Mouse (Mus musculus): ENCODE results near the gene Cadm2.

The Cadm2 gene

DNA sequence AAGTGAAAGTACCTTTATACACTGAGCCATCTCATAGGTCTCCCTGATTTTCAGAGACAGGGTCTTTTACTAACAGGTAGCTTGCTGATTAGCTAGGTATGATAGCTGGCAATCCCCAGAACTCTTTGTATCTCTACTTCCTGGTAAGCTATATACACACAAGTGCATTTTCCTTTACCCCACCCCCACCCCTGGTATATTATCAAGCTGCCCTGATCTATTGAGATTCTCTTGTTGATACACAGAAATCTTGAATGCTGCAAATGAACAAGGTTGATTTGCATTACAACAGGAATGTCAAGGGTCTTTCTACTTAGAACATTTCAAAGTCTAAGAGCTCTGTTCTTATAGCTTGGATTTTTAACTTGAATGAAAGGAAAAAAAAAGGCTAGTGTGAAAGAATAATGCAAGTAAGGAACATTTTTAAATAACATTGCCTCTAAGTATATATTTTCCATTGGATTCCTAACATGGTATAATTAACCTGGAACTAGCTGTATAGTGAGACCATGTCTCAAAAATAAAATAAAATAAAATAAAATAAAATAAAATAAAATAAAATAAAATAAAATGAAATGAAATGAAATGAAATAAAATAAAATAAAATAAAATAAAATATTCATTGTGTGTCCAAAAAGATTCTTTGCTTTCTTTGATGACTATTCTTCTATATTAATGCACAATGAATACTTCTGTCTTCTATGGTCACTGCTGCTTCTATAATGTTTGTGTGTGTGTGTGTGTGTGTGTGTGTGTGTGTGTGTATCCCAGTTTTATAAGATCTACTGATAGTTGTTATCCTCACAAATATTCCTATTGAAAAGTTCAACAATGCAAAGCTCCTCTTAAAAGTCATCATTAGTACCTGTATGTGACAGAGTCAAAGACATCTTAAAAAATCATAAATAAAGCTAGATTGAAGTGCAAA is 858.9 kb downstream of the Cadm2 start:
- no peak for DNase-seq (ENCODE audit: low read depth, low spot score)

DNA sequence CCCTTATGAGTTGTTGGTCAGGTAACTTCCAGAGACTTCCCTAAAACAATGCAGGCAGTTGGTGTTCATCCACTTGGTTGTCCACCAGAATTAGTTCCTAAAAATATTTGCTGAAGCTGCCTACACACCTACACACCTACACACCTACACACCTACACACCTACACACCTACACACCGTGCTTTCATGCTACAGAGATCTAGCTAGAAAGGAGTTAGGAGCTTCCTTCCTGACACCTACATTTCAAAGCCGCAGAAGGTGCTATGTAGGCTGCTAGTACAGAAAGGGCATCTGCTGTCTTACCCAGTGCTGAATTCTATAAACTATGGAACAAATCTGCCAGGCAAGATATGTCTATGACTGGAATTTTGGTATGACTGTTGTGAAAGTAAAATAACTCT is 872.2 kb downstream of the Cadm2 start:
- DNase-seq (ENCODE audit: low read depth, low spot score), result no peak

DNA sequence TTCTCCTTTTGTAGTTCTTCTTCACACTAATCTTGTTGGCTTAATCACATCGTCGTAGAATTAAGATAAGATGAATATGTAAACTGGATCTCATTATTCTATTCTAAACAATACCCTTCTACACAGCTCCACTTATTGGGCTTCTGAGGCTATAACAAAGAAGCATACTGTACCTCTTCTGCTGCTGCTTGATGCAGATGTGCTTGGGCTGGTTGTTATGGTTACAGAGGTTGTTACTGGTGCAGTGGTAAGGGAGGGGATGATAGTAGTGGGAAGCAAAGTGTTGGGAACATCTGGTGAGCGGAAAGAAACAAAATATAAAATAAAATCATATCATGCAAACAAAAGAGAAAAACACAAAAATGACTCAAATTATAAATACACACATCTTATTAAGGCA is 889.5 kb downstream of the Cadm2 start:
- no peak for DNase-seq (ENCODE audit: low read depth, low spot score)

DNA sequence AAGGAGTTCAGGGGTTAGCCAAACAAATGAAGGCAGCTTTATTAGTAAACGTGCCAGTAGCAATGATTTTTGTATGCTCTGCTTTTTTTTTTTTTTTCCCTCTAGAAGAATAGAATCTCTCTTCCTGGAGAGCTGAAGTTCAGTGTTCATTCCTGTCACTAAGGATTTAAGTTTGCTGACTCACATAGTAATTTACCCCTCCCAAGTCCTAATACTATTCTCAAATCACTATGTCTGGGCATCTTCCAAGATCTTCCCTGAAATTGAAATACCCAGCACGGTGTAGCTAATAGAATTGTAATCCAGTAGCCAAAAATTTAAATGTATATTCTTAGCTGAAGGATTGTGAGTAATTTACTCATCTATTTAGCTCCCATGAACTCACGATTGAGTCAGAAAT is 914.2 kb downstream of the Cadm2 start:
- no peak for DNase-seq (ENCODE audit: low read depth, low spot score)

DNA sequence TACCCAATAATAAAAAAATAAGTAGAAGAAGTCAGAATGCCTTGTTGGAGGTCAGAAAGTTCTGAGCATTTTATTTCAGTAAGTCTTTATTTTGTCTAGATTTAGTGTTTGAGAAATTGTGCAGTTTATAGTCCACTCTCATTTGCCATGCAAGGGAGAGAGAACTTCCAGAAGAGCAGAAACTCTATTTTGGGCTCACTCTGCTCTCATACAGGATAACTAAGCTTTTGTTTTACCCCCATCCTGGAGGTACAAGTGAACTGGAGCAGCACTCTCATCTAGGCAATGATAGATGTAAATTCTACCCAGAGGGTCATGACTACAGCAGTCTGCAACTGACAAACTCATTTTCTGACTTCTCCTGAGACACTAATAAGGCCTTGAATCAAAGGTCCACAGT is 925.9 kb downstream of the Cadm2 start:
- no peak for DNase-seq (ENCODE audit: low read depth, low spot score)

DNA sequence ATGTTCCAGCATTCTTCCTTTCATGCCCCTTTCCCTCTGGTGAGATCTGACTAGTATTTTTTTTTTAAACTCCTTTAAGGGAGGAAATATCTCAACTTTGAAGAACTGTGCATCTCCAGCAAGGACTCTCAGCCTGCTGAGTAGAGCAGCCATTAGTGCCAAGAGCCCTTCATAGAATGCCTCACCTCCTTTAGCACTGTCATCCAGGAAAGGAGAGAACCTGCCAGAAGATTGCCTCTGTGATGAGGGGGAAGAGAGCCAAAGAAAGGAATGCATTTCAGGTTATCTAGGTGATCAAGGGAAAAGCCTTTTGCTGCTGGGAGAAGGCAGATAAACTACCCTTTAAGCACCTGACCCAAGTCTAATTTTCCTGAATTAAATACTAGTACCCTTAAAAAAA is 943.5 kb downstream of the Cadm2 start:
- no peak for DNase-seq (ENCODE audit: low read depth, low spot score)

DNA sequence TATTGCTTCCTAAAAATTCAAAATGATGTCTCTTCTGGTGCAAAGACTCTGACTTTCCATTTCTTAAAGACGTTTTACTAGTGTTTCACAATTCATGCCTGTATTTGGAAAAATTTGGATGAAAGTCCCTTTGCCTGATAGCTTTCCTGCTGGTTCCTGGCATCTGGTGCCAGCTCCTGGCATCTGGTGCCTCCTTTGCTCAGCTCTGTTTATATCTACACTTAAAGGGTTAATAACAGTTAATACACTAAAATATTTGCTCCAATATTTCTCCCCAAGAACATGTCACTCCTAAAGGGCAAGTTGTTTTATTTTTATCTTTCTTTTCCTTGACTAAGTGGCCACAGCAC is 969.7 kb downstream of the Cadm2 start:
- DNase-seq (ENCODE audit: low read depth, low spot score), result no peak

DNA sequence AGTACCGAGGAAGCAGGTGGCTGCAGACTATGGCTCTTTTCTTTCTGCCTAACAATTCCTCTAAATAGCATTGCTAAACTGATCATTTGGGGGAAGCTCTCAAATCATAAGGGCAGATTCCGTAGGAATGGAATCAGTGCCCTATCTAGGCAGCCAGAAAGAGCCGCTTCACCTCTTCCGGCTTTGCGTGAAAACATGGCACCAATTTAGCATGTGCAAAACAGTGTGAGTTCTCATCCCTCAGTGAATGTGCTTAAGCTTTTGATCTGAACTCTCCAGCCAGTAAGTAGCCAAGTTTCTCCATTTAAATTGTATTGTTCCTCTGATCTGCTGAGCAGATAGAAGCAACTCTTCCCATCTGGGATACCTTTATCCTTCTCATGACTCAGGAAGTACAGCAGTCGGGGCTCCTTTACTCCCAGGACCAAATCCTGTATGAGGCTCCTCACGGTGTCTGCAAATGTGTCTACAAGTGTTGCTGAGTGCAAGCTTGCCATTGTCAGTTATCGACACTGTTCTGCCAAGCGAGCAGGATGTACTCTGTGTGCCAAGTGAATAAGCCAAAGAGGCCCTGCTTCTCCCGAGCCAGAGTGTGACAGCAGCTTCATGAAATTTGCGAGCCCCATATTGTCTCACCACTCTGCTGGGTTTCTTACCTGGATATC is 970.2 kb downstream of the Cadm2 start:
- DNase-seq (ENCODE audit: low read depth, low spot score), result no peak

DNA sequence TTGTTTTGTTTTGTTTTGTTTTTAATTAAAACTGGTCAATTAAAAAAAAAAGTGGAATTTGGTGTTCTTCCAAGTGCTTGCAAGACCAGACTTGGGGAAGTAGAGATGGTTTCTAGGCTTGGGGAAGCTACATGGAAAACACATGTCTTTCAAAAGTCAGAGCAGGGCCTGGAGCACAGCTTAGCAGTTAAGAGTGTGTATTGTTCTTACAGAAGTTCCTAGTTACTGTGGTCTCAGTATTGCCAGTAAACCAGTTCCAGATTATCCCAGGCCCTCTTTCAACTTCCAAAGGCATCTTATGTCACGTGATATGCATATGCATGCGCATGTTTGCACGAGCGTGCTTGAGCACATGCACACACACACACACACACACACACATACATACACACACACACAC is 972.9 kb downstream of the Cadm2 start:
- no peak for DNase-seq (ENCODE audit: low read depth, low spot score)

DNA sequence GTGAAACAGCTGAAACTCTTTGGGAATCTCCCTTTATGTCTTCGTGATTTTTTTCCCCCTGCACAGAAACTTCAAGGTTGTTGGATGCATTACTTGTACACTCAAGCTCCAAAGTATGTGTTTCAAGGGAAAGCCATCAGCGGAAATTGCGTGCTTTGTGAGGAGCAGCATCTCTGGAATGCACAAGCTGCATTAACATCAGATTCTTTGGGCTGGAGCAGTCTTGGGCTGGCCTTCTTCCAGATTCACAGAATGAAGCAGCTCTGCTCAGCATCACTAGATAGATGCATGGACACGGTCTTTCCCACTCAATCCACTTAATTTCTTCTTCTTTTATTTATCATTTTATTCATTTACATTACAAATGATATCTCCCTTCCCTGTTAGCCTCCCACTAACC is 977.1 kb downstream of the Cadm2 start:
- DNase-seq (ENCODE audit: low read depth, low spot score), result no peak

DNA sequence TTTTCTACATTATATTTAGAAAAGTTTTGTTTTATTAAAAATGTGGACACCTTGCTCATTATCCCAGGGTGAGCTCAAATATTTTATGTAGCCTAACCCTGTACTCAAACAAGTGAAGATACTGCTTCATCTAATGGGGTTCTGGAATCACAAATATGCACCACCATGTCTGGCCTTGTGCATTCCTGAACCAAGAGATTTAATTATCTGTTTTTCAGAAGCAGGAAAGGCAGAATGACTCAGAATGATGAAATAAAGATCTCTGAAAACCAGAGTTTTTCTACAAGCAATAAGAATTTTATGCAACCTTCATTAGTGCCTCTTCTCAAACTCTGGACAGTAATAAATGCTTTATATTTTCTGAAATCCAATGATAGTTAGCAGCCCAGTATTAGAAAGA is 993.2 kb downstream of the Cadm2 start:
- DNase-seq (ENCODE audit: low read depth, low spot score), result no peak

DNA sequence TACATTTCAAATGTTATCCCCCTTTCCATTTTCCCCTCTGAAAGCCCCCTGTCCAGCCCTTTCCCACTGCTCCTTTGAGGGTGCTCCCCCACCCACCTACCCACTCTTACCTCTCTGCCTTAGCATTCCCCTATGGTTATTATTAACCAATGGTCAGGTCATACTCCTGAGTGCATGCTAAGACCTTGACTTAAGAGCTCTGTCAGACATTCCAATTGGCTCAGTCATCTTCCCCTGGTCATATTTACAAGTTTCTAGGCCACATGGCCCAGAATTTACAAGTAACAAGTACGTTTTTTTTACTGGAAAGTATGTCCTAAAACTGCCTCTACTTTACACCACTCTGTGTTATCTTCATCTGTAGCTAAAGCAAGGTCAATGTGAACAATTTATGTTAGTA is 998.3 kb downstream of the Cadm2 start:
- DNase-seq (ENCODE audit: low read depth, low spot score), result no peak

DNA sequence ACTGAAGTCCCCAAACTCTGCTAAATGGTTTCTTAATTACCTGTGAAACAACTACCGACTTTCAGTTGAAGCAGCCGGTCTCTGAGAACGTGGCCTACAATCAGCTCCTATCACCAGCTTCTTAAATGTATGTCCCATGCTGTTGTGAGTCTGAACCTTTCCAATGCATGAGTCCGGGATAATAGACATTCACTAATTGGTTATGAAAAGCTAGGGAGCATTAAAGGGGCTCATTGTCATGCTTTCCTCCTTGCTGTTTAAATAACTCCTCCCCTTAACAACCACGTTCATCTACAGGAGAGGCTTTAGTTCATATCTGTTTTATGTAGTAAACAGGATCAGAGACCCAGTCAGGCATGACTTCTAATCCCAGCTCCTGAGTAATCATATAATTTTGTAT is 1008.1 kb downstream of the Cadm2 start:
- no peak for DNase-seq (ENCODE audit: low read depth, low spot score)
